Mouse (Mus musculus) granulocyte monocyte progenitor cell, adult 5-6 weeks (primary cell): ENCODE measurements at regions not wholly inside any gene's neighbourhood (a gene's known extent, or its start where the extent isn't known, plus 50 kb on each side); places are given as distances from the start of the nearest gene placed in this dataset.
A peak's percentile ranks its signal among the peaks of the same experiment; 100 is the strongest.
"Not testable (repeated sequence)": the region's sequence is repeated elsewhere in the genome, so short reads cannot be mapped to it uniquely, and the experiment has no call there.

ENCODE experiments used
- ATAC-seq: replicated peaks from 2 replicates; pipeline ENCODE4 v1.8.0; 2016; ENCODE audit warnings: mild to moderate bottlenecking, moderate TSS enrichment, inconsistent platforms; ENCODE audit not compliant: poor library complexity, severe bottlenecking

- no peak for ATAC-seq
These were observed 127.2 kb upstream of the Gmds start for GRCm38 (mm10) chr13:32465787-32466186.

GRCm38 (mm10) chr13:32465041-32465682, 126.6 kb upstream of the Gmds start:
- no peak for ATAC-seq

- ATAC-seq: no peak
These were observed 116.0 kb upstream of the Gmds start for GRCm38 (mm10) chr13:32454419-32455146.

- no peak for ATAC-seq
These were observed 111.3 kb upstream of the Gmds start for GRCm38 (mm10) chr13:32449710-32450417.

- ATAC-seq: no peak
These were observed 106.0 kb upstream of the Gmds start for GRCm38 (mm10) chr13:32444531-32444930.

GRCm38 (mm10) chr13:32442025-32442424, 103.5 kb upstream of the Gmds start:
- no peak for ATAC-seq

GRCm38 (mm10) chr13:32435136-32435535, 96.6 kb upstream of the Gmds start:
- ATAC-seq: no peak

- no peak for ATAC-seq
These were observed 89.9 kb upstream of the Gmds start for GRCm38 (mm10) chr13:32428482-32428881.

- no peak for ATAC-seq
These were observed 88.4 kb upstream of the Gmds start for GRCm38 (mm10) chr13:32426906-32427305.

- ATAC-seq: no peak
These were observed 87.7 kb upstream of the Gmds start for GRCm38 (mm10) chr13:32426199-32426598.

- ATAC-seq: not testable (repeated sequence)
These were observed 86.0 kb upstream of the Gmds start for GRCm38 (mm10) chr13:32424543-32424942.

- ATAC-seq: no peak
These were observed 83.9 kb upstream of the Gmds start for GRCm38 (mm10) chr13:32422485-32422884.

- ATAC-seq: no peak
These were observed 80.8 kb upstream of the Gmds start for GRCm38 (mm10) chr13:32419326-32419725.

- ATAC-seq: peak; percentile 79
These were observed 80.1 kb upstream of the Gmds start for GRCm38 (mm10) chr13:32418655-32419054.

GRCm38 (mm10) chr13:32417907-32418306, 79.4 kb upstream of the Gmds start:
- ATAC-seq: peak; percentile 45; the same call in 1 of the 2 replicates

- peak; percentile 81 for ATAC-seq
These were observed 72.9 kb upstream of the Gmds start for GRCm38 (mm10) chr13:32411287-32411935.

GRCm38 (mm10) chr13:32410065-32410464, 71.5 kb upstream of the Gmds start:
- peak; percentile 70 for ATAC-seq

GRCm38 (mm10) chr13:32398616-32399015, 60.1 kb upstream of the Gmds start:
- no peak for ATAC-seq
